Mouse (Mus musculus) thymus, postnatal 36 days (tissue): Measurements from ENCODE around the gene Ndufb5.
"Not testable (repeated sequence)": the region's sequence is repeated elsewhere in the genome, so short reads cannot be mapped to it uniquely, and the experiment has no call there.

Source experiments
- DNase-seq, 2 experiments: peaks; one replicate each; pipeline ENCODE4 v3.0.0; 2022; ENCODE audit warnings: mixed read lengths in 2 of 2

The Ndufb5 gene

DNA sequence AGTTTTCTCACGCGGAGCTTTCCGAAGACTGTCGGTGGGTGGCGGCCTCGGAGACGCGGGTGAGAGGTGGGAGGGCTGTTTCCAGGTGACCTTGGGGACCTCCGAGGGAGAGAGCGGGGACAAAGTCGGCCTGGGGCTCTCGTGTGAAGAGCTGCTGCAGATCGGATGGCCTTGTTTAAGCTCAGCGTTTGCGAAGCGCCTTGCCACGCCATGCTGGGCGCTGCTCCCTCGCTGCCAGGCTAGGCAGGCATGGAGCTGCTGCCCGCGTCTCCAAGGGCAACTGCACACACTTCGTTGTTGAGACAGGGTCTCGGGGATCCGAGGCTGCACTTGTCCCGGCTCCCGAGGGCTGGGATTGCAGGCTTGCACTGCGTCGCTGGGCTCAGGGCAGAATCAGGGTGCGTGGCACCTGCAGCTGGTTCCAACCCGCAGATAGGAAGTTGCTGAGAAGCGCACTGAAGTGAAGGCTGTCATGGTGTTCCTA, 424 bp downstream of the Ndufb5 start, which contains the start of gene Mrpl47:
TSS of gene Mrpl47 (minus strand) at position 434 of the 484 bp plus-strand sequence.
- no peak for DNase-seq

GRCm38 (mm10) chr3:32738549-32738948, 1.8 kb downstream of the Ndufb5 start:
- DNase-seq: no peak

DNA sequence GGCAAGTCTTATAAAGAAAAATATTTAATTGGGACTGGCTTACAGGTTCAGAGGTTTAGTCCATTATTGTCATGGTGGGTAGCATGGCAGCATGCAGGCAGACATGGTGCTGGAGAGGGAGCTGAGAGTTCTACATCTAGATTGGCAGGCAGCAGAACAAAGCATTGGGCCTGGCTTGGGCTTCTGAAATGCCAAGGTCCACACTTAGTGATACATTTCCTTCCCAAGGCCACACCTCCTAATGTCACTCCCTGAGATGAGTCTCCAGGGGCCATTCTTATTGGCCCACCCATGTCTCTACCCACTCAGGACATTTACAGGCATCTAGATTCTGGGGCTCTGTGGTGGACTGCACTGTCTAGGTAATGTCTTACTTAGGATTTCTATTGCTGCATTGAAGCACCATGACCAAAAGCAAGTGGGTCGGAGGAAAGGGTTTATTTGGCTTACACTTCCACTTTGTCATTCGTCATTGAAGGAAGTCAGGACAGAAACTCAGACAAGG, 5.5 kb downstream of the Ndufb5 start:
- DNase-seq: no peak

GRCm38 (mm10) chr3:32745001-32745400, 8.2 kb downstream of the Ndufb5 start:
- no peak for DNase-seq

GRCm38 (mm10) chr3:32745426-32745825, 8.6 kb downstream of the Ndufb5 start:
- not testable (repeated sequence) for DNase-seq

- DNase-seq: no peak
These were observed 11.6 kb downstream of the Ndufb5 start for GRCm38 (mm10) chr3:32748384-32748783.

DNA sequence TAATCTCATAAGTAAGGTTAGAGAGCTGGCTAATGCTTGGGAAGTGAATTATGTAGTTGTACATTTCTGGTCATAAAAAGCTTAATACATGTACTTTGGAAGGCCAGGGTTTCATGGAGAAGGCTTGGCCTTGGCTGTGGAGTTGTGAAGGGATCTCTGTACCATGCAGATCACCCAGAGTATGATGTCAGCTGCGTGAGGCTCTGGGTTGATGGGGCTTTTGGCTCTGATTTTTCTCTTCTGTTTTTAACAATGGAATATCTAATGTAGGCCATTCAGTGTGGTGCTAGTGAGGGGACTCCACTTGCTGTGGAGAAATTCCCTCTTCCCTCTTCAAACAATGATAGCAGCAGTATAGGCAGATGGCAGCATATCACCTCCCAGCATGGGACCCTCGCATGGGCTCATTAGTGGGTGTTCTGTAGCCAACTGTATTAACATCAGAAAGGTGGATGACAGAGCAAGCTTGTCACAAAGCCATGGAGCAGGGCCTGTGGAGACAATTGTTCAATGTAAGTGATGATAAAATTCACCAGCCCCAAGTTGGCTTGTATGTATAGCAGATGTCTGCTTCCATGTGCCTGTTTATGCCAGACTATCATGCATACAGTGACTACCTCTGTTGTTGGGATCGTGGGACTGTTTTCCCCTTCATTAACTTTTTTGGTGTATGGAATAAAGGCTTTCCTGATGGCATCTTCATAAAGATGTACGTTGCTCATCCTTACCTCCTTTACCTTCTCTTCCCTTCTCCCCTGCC, 13.2 kb downstream of the Ndufb5 start:
- no peak for DNase-seq

- no peak for DNase-seq
These were observed 17.7 kb downstream of the Ndufb5 start for GRCm38 (mm10) chr3:32754384-32754915.

DNA sequence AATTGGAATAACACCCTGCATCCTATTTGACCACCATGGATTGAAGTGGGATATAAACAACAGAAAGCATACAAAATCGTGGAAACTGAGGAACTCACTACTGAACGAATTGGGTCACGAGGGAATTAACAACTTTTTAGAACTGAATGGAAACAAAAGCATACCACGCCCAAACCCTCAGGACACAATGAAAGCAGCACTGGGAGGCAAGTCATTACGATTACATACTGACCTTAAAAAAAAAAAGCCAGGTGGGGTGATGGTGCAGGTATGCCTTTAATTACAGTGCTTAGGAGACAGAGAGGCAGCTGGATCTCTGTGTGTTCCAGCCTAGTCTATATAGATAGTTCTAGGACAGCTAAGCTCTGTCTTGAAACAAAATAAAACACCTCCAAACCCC, 22.4 kb downstream of the Ndufb5 start:
- no peak for DNase-seq

DNA sequence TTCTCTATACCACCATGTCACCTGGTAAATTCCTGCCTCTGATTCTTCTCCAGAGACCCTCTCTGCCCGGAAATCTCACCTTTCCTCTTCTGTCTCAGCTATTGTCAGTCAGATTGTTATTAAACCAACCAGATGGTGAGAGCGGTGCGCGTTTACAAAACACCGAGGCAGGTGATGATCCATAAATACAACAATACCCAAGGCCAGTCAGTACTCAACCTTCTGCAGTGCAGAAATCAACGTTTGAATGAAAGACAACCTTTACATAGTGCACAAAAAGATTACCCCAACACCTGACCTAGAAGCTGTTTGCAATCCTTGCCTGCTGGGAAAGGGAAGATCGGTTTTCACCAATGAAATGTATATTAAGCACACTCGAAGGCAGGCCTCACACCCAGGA, 26.2 kb downstream of the Ndufb5 start:
- no peak for DNase-seq

- DNase-seq: no peak
These were observed 27.1 kb downstream of the Ndufb5 start for GRCm38 (mm10) chr3:32763902-32764301.

DNA sequence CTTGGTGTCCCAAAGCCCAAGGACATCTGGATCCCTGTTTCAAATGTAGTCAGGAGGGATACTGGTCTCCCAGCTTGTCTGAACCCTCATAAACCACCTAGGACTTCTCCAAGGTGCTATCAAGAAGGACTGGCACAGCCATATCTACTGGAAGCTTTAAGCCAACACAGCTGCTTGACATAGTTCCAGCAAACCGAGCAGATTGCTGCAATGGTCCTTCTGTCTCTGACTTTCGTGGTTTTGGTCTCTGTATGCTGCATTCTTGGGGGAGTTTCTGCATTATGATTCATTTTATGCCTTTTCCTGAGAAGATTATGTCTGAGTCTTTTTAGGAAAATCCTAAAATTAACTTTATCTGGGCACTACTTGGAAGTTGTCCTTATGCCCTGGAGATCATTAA, 34.0 kb downstream of the Ndufb5 start:
- no peak for DNase-seq
